Mouse (Mus musculus): ENCODE measurements around the gene Celf6. TPM values are rescaled to one million over a fixed set of nuclear protein-coding genes. Genes with fewer than 3 reads are reported as not detected.

Celf6 gene
- polyA plus RNA-seq (2012; rRNA removed), result 0.20 and 0.34 TPM in 2 replicates

DNA sequence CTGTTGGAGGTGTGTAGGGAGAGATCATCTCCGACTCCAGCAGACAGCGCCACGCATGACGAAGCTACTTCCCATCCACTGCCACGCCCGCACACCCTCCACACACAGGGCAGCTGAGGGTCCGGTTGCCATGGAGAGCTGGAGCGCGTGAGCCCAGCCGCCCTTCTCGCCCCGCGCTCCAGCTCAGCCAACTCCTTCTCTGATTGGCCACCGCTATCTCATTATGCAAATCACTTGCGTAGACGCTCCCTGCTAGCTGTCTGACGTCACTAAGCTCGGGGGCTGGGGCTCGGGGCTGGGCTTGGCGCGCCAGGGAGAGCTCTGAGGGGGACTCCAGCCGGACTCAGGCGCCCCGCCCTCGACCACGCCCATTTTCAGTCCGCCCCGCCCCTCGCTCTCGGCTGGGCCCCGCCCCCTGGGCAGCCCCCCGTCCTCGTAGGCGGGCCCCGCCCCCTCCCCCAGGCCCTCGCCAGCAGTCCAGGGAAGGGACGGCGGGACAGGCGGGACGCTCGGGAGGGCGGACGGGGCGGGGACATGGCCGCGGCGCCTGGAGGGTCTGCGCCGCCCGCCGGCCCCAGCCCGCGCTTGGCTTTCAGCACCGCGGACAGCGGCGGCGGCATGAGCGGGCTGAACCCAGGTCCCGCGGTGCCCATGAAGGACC is at the start of gene Celf6:
Celf6 (plus strand) TSS at position 74 of the 661 bp plus-strand sequence.

DNA sequence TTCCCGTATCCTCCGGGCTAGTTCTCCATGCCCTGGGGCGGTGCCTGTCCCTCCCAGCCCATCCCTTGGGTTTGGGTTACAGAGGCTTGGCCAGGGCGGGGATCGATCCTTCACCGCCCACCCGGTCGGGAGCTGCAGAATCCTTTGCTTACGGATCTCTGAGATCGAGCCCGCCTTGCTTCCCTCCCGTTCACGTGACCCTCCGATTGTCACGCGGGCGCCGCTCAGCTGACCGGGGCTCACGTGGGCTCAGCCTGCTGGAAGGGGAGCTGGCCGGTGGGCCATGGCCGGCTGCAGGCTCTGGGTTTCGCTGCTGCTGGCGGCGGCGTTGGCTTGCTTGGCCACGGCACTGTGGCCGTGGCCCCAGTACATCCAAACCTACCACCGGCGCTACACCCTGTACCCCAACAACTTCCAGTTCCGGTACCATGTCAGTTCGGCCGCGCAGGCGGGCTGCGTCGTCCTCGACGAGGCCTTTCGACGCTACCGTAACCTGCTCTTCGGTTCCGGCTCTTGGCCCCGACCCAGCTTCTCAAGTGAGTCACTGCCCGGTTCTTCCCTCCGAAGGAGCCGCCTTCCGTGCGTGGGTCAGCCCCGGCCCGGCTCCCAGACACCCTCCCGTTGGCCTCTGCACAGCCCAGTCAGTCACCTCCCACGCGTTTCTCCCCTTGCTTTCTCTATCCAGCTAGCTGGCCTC is 38.1 kb upstream of the Celf6 start, which contains the start of the genes Hexa and Tmem202:
Hexa (plus strand) TSS at position 100 of the 697 bp plus-strand sequence.
Tmem202 (minus strand) TSS at position 407 of the 697 bp plus-strand sequence.

GRCm38 (mm10) chr9:59616622-59617306 is 39.0 kb downstream of the Celf6 start, which contains the start of gene Parp6:
Parp6 (plus strand) TSS chr9:59617284.

GRCm38 (mm10) chr9:59655958-59656634 is 78.4 kb downstream of the Celf6 start, which contains the start of gene Pkm:
Pkm (plus strand) TSS chr9:59656368.

Other genes with a start within 250 kb of the Celf6 start
- 3.6 and 4.2 TPM in 2 replicates for gene Bbs4, start 224.4 kb upstream of the Celf6 start, polyA plus RNA-seq (2012; rRNA removed)
- 35.9 and 47.1 TPM in 2 replicates for gene Arih1, start 91.3 kb upstream of the Celf6 start, polyA plus RNA-seq (2012; rRNA removed)
- gene Hexa, start 38.4 kb upstream of the Celf6 start, polyA plus RNA-seq (2012; rRNA removed), result 95.3 and 149 TPM in 2 replicates
- 0.51 and 0.73 TPM in 2 replicates for gene Tmem202, start 38.1 kb upstream of the Celf6 start, polyA plus RNA-seq (2012; rRNA removed)
- 9.8 and 23.1 TPM in 2 replicates for gene Parp6, start 39.4 kb downstream of the Celf6 start, polyA plus RNA-seq (2012; rRNA removed)
- 887 and 1,131 TPM in 2 replicates for gene Pkm, start 78.5 kb downstream of the Celf6 start, polyA plus RNA-seq (2012; rRNA removed)
- 3.0 and 6.5 TPM in 2 replicates for gene Gramd2, start 102.2 kb downstream of the Celf6 start, polyA plus RNA-seq (2012; rRNA removed)
- 2.7 and 5.9 TPM in 2 replicates for gene Senp8, start 172.8 kb downstream of the Celf6 start, polyA plus RNA-seq (2012; rRNA removed)
- 2.5 TPM in 2 replicates for gene Myo9a, start 173.0 kb downstream of the Celf6 start, polyA plus RNA-seq (2012; rRNA removed)